Mouse (Mus musculus) lung, adult 2 months (tissue): ENCODE measurements around the gene Tyw1.

Experiments used
- CTCF ChIP-seq: fragments of 200-500 bp; IDR thresholded peaks from 2 replicates; pipeline ENCODE4 v1.5.1; 2011; ENCODE audit warnings: mild to moderate bottlenecking, low read length, control low read depth; ENCODE audit not compliant: insufficient read depth
- POLR2A ChIP-seq: fragments of 200-500 bp; IDR thresholded peaks from 2 replicates; pipeline ENCODE4 v1.6.1; 2011; ENCODE audit warnings: low read depth, mild to moderate bottlenecking, control low read depth, low read length, borderline replicate concordance; ENCODE audit errors: extremely low read depth

- TF ChIP-seq CTCF: no peak
- no peak for TF ChIP-seq POLR2A
These were observed 34.1 kb upstream of the Tyw1 start for GRCm38 (mm10) chr5:130221316-130221715.
